In genomic region chr1:151702816-151703215, GRCm38 (mm10) we compare ENCODE assay signal across 18 mouse cellular contexts. TPM values are rescaled to one million over a fixed set of nuclear protein-coding genes. Genes with fewer than 3 reads are reported as not detected.
A peak's percentile ranks its signal among the peaks of the same experiment; 100 is the strongest.
DNase-seq lines count a peak whose midpoint lies in the region; ATAC-seq and TF ChIP-seq lines count a peak whose summit lies in the region.
"Had no signal": no experiment of that assay in that cellular context is flagged by ENCODE, and none has a peak within 500 bp of the region (broad histone marks: within the 10 kb centered on the region; RNA-seq: fewer than 3 reads in every experiment).

No protein-coding gene starts in this region.

- H3K36me3 ChIP-seq in kidney, postnatal 0 days (ENCODE audit: insufficient read depth, low read length): no peaks in the 10 kb centered on the region
- no peaks in the 10 kb centered on the region for H3K36me3 ChIP-seq in thymus, adult 2 months (ENCODE audit: control insufficient read depth, insufficient read depth, low read length)
- H3K36me3 ChIP-seq in forebrain, embryonic 14.5 days (ENCODE audit: control insufficient read depth, insufficient read depth, low read length): no peaks in the 10 kb centered on the region
- H3K36me3 ChIP-seq: forebrain, embryonic 12.5 days; heart, embryonic 13.5 days; limb, embryonic 15.5 days; midbrain, embryonic 15.5 days; neural tube, embryonic 12.5 days had no signal

- no peak for TF ChIP-seq POLR2A in thymus, adult 2 months (IDR thresholded peaks at IDR 0.05; ENCODE audit: control insufficient read depth, extremely low read depth, insufficient read depth, low read length, poor library complexity)
- no peak for TF ChIP-seq POLR2A in brain, embryonic 14.5 days (IDR thresholded peaks at IDR 0.05; ENCODE audit: borderline replicate concordance, extremely low read depth, insufficient read depth, insufficient read length, poor library complexity, severe bottlenecking)

- H3K4me2 ChIP-seq in kidney, postnatal 0 days (ENCODE audit: low read length): no peak overlapping the region
- no peak overlapping the region for H3K4me2 ChIP-seq in forebrain, embryonic 14.5 days (ENCODE audit: low read length)
- H3K4me2 ChIP-seq: forebrain, embryonic 12.5 days; heart, embryonic 13.5 days; limb, embryonic 15.5 days; midbrain, embryonic 15.5 days; neural tube, embryonic 12.5 days had no signal

- 38% methylated on average over 1 of the region's 1 CpGs for WGBS in kidney, postnatal 0 days
- WGBS in thymus, adult 2 months: 65% methylated on average over 1 of the region's 1 CpGs
- 18% methylated on average over 1 of the region's 1 CpGs for WGBS in forebrain, embryonic 14.5 days

- ATAC-seq in kidney, postnatal 0 days (replicated peaks; ENCODE audit: low FRiP score, low read depth): no peak
- no peak for ATAC-seq in forebrain, embryonic 14.5 days
- ATAC-seq: CD4-positive, CD25-positive, alpha-beta regulatory T cell, adult 4 months; midbrain, embryonic 15.5 days had no signal

- H3K27ac ChIP-seq in kidney, postnatal 0 days: no peak overlapping the region
- H3K27ac ChIP-seq in thymus, adult 2 months (ENCODE audit: control insufficient read depth, insufficient read depth, low read length): no peak overlapping the region
- H3K27ac ChIP-seq in forebrain, embryonic 14.5 days (ENCODE audit: low read depth, low read length): no peak overlapping the region
- H3K27ac ChIP-seq: forebrain, embryonic 12.5 days; heart, embryonic 13.5 days; limb, embryonic 15.5 days; midbrain, embryonic 15.5 days; neural tube, embryonic 12.5 days had no signal

- intact Hi-C loops in left cerebral cortex, postnatal 25 days (cut with DNase I): no loop called here

- no peak overlapping the region for H3K9ac ChIP-seq in kidney, postnatal 0 days (ENCODE audit: low read depth, low read length)
- no peak overlapping the region for H3K9ac ChIP-seq in forebrain, embryonic 14.5 days (ENCODE audit: low read length)
- H3K9ac ChIP-seq: forebrain, embryonic 12.5 days; heart, embryonic 13.5 days; limb, embryonic 15.5 days; midbrain, embryonic 15.5 days; neural tube, embryonic 12.5 days had no signal

- no peak overlapping the region for H3K4me3 ChIP-seq in kidney, postnatal 0 days (replicated peaks; ENCODE audit: low read depth, low read length)
- H3K4me3 ChIP-seq in thymus, adult 2 months (ENCODE audit: control insufficient read depth, insufficient read depth, low read length): no peak overlapping the region
- H3K4me3 ChIP-seq in forebrain, embryonic 14.5 days (ENCODE audit: low read depth, low read length): no peak overlapping the region
- H3K4me3 ChIP-seq: forebrain, embryonic 12.5 days; heart, embryonic 13.5 days; limb, embryonic 15.5 days; midbrain, embryonic 15.5 days; neural tube, embryonic 12.5 days had no signal

- no peak for DNase-seq in kidney, postnatal 0 days (ENCODE audit: low spot score)
- DNase-seq in kidney, postnatal 14 days: no peak
- DNase-seq in thymus, postnatal 4 days: peak; percentile 20
- DNase-seq in thymus, adult 2 months: no peak
- no peak for DNase-seq in brain, embryonic 14.5 days (ENCODE audit: low read depth)
- no peak for DNase-seq in adrenal gland, adult 2 months
- no peak for DNase-seq in forebrain, embryonic 14.5 days (ENCODE audit: low spot score)
- DNase-seq in left cerebral cortex, postnatal 25 days (ENCODE audit: low spot score in 2 of 2): no peak
- DNase-seq: adrenal gland, postnatal 14 days; gastrocnemius, postnatal 10 days; kidney, adult 11 months; thymus, adult 18-20 months had no signal

- H3K27me3 ChIP-seq in kidney, postnatal 0 days (ENCODE audit: insufficient read depth, low read length): no peaks in the 10 kb centered on the region
- H3K27me3 ChIP-seq in thymus, adult 2 months (ENCODE audit: control insufficient read depth, insufficient read depth, low read length): no peaks in the 10 kb centered on the region
- H3K27me3 ChIP-seq in forebrain, embryonic 14.5 days (replicated peaks; ENCODE audit: control insufficient read depth, insufficient read depth, low read length): no peaks in the 10 kb centered on the region
- H3K27me3 ChIP-seq: heart, embryonic 13.5 days; limb, embryonic 15.5 days; midbrain, embryonic 15.5 days; neural tube, embryonic 12.5 days had no signal

- no peaks in the 10 kb centered on the region for H3K9me3 ChIP-seq in kidney, postnatal 0 days (replicated peaks; ENCODE audit: low read length)
- no peaks in the 10 kb centered on the region for H3K9me3 ChIP-seq in forebrain, embryonic 14.5 days (replicated peaks; ENCODE audit: control insufficient read depth, low read length)
- H3K9me3 ChIP-seq: forebrain, embryonic 12.5 days; heart, embryonic 13.5 days; limb, embryonic 15.5 days; midbrain, embryonic 15.5 days; neural tube, embryonic 12.5 days had no signal

- peak; percentile 35; the same call in 1 of the 2 replicates for TF ChIP-seq CTCF in kidney, postnatal 0 days (IDR thresholded peaks at IDR 0.05; ENCODE audit: low read depth)
- no peak for TF ChIP-seq CTCF in thymus, adult 2 months (IDR thresholded peaks at IDR 0.05; ENCODE audit: borderline replicate concordance, control insufficient read depth, extremely low read depth, insufficient read depth, low read length, poor library complexity)
- peak; percentile 13; the same call in 1 of the 2 replicates for TF ChIP-seq CTCF in brain, embryonic 14.5 days (IDR thresholded peaks at IDR 0.05; ENCODE audit: borderline replicate concordance, extremely low read depth, insufficient read depth, insufficient read length)

- H3K4me1 ChIP-seq in kidney, postnatal 0 days (replicated peaks; ENCODE audit: insufficient read depth, low read length): no peaks in the 10 kb centered on the region
- no peaks in the 10 kb centered on the region for H3K4me1 ChIP-seq in thymus, adult 2 months (replicated peaks; ENCODE audit: control insufficient read depth, insufficient read depth, low read length)
- no peaks in the 10 kb centered on the region for H3K4me1 ChIP-seq in forebrain, embryonic 14.5 days (ENCODE audit: control insufficient read depth, insufficient read depth, low read length)
- H3K4me1 ChIP-seq: forebrain, embryonic 12.5 days had no signal

RNA-seq across cellular contexts. Expression of gene Edem3, which starts 52.4 kb away (rescaled TPM):
- 11.2 and 11.7 TPM in 2 replicates for polyA plus RNA-seq in kidney, postnatal 0 days (2015; fragmentation: Nextera tagmentation; extraction: Ambion mirVana)
- 5.7 and 6.3 TPM in 2 replicates for polyA plus RNA-seq in thymus, adult 2 months (2012; rRNA removed)
- 17.0 and 24.1 TPM in 2 replicates for polyA plus RNA-seq in brain, embryonic 14.5 days (2012; rRNA removed)
- total RNA-seq in adrenal gland, adult 2 months (2021): 100 to 1,000 TPM in 1 of 2 experiments, 10 to 100 TPM in 1; 77.7 to 112 TPM
- 12.7 and 17.0 TPM in 2 replicates for polyA plus RNA-seq in adrenal gland, adult 2 months (2012; rRNA removed)
- polyA plus RNA-seq in forebrain, embryonic 14.5 days (2014; fragmentation: Nextera tagmentation; extraction: Ambion mirVana): 16.3 and 22.0 TPM in 2 replicates
- 10 to 100 TPM; 38.5 to 39.7 TPM for total RNA-seq in left cerebral cortex, postnatal 25 days (2021)
